ENCODE assay signal across 1 mouse cellular context in the genomic region with DNA sequence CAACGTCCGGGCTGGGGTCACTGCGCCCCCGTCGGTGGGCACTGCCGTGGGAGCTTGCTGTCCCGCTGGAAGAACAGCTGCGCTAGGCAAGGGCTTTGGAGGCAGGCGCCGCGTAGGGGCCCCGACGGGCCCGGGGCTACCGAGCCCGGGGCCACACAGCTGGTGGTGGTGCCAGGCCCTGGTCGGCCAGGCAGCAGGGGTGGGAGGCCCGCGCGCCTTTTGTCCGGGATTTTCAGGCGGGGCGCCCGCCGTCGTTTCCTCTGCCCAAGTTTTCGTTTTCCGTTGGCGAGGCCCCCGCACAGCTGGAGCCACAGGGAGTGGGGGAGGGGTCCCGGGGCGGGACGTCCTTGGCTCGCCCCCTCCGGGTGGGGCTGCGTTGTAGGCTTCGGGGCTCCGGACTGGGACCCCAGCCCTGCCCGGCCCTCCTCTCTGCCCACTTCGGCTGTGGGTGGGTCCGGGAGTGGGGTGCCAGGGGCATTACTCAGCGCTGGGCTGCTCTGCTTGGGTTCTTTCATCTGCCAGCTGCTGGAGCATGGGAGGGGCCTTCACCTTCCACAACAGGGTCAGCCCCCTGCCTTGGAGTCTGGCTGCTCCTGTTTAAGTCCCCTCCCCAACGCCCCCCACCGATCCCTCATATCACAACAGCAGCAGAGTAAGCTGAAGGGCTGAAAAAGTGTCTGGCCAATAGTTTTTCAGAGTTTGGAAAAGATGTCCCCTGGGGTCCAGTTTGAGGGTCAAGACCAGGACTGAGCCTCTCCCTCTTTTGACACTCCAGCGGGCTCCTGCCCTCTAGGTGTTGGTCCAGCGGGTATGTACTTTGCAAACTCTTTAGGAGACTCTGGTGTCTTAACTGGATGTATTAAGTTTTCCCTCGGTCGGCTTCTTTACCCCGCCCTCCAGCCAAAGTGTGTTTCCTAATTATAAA.
TF ChIP-seq lines count a peak whose summit lies in the region.

No protein-coding gene starts in this region.

TF ChIP-seq in CH12.LX, 34 proteins besides CTCF, POLR2A, EP300 and RAD21 (continued from another document):
- TF ChIP-seq CHD2 (IDR thresholded peaks at IDR 0.05; ENCODE audit: low read length) (peak; percentile 58; the same call in 1 of the 2 replicates), ZC3H11A (IDR thresholded peaks at IDR 0.05; ENCODE audit: low read depth, low read length) (no peak), USF2 (conservative IDR thresholded peaks at IDR 0.05; ENCODE audit: low read depth, low read length) (no peak)
